Mouse (Mus musculus) brain, embryonic 14.5 days (tissue): Measurements from ENCODE around the gene Atp2c2.

Source experiments
- CTCF ChIP-seq: fragments of 200-500 bp; IDR thresholded peaks from 2 replicates; pipeline ENCODE4 v1.5.1; 2012; ENCODE audit warnings: inconsistent platforms, mild to moderate bottlenecking, moderate library complexity, borderline replicate concordance; ENCODE audit not compliant: insufficient read depth, insufficient read length; ENCODE audit errors: extremely low read depth
- POLR2A ChIP-seq: fragments of 200-500 bp; IDR thresholded peaks from 2 replicates; pipeline ENCODE4 v1.6.1; 2012; ENCODE audit warnings: mild to moderate bottlenecking, inconsistent platforms, borderline replicate concordance; ENCODE audit not compliant: poor library complexity, insufficient read depth, insufficient read length, severe bottlenecking; ENCODE audit errors: extremely low read depth

- no peak for TF ChIP-seq CTCF
- TF ChIP-seq POLR2A: no peak
Measured at GRCm38 (mm10) chr8:119675457-119675856, 24.4 kb upstream of the Atp2c2 start.
